Mouse (Mus musculus) bone marrow macrophage, adult 2 months (primary cell): ENCODE measurements around the gene Hemgn.

Experiments used
- CTCF ChIP-seq: IDR thresholded peaks from 2 replicates; pipeline ENCODE4 v1.5.1; 2012; ENCODE audit warnings: low read depth, mild to moderate bottlenecking, low read length, moderate library complexity
- POLR2A ChIP-seq: IDR thresholded peaks from 2 replicates; pipeline ENCODE4 v1.6.1; 2012; ENCODE audit warnings: mild to moderate bottlenecking, low read depth, low read length, borderline replicate concordance

DNA sequence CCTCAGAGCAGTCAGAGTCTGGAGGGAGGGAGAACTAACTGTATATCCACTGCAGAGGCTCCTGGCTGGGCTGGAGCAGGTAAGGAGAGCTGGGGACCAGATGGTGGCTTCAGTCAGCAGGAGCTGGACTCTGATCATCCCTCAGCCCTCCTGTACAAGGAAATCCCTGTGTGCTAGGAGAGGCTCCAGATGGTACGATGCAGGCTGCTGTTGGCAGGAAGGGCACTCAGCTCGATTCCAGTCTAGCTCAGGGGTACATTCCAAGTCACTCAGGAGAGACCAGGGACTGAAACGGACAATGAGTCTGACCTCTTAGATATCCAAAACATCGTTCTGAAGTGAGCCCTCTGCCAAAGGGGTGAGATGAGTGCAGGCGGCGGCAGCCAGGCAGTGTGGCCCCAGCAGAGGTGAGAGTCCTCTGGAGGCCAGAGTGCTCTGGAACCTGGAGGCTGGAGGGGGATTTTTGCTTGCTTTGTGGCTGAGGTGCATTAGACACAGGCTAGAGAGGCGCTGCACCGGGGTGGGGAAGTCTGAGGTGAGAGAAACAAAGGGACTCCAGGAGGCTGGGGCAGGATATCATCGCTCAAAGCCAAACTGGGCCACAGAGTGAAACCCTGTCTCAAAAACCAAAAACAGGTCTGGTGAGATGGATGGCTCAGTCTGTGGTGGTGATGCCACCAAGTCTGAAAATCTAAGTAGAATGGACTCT, 32.1 kb upstream of the Hemgn start:
- TF ChIP-seq CTCF = no peak
- no peak for TF ChIP-seq POLR2A
